Mouse (Mus musculus) layer of hippocampus, postnatal 14 days (tissue): Measurements from ENCODE around the gene Olfr1467. TPM values are rescaled to one million over a fixed set of nuclear protein-coding genes. Genes with fewer than 3 reads are reported as not detected.

Experiments used
- DNase-seq, 2 experiments: peaks; one replicate each; pipeline ENCODE4 v3.0.0; 2021 to 2022; ENCODE audit warnings: low spot score in 2 of 2, mixed read lengths in 1 of 2
- long read RNA-seq, 2 experiments: library from polyadenylated mRNA; stranded (forward); transcript quantifications; one replicate each; pipeline ENCODE4 v2.0.0; 2021
- total RNA-seq, 2 experiments: library from RNA; stranded (reverse); gene quantifications; 2 replicates each; pipeline ENCODE4 v1.2.3; 2021

Gene Olfr1467
- total RNA-seq: not detected
- long read RNA-seq, experiment 1: 0 reads
- long read RNA-seq, experiment 2: 0 reads

GRCm38 (mm10) chr19:13361936-13362335 lies at the start of gene Olfr1467:
TSS of gene Olfr1467 (plus strand) at chr19:13362236.
- no peak for DNase-seq

DNA sequence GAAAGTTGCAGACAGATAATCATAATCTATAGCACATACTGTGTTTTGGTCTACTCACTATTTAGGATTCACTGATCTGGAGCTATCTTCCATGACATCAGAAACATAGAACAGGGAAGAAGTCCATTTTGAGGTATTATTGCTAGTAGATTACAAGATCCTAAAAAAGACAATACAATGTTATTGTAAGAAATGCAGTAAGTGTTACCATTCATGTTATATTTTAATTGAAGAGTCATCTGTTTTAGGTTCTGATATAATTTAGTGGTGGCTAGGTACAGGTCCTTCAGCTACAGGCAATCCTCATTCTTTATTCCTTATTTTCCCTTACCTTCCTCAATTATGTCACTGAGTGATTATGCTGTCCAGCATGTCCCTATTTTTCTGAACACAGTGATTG lies 46.6 kb upstream of the Olfr1467 start, which contains the start of gene Olfr1465:
Gene Olfr1465, minus strand, starts transcription at position 101 of the 400 bp plus-strand sequence.
- no peak for DNase-seq

- DNase-seq: no peak
Observed at GRCm38 (mm10) chr19:13338562-13338961, 23.5 kb upstream of the Olfr1467 start, which contains the start of gene Olfr1466. TSS of gene Olfr1466 (plus strand) at chr19:13338862.

DNA sequence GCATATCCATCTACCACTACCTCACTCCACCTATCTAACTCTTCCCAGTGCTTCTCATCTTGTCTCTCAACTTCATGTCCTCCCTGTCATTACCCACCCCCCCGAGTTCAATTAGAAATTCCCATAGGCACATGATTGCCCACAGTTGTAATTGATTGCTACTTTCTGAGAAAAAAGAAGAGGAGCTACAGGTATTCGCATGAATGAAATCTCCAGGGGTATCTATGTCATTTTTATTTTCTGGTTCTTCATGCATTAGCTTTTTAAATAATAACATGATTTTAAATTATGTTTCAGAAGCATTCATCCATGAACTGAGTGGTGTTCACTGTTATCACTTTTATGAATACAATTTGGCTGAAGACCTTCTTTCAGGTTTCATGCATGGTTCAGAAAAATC lies 45.5 kb downstream of the Olfr1467 start, which contains the start of gene Olfr1469:
Gene Olfr1469, plus strand, starts transcription at position 301 of the 400 bp plus-strand sequence.
- DNase-seq: no peak

Other genes with a start within 250 kb of the Olfr1467 start
- under 1 TPM; 0.09 to 0.10 TPM for gene Olfr1459, start 212.7 kb upstream of the Olfr1467 start, total RNA-seq
- gene Olfr1461, start 199.2 kb upstream of the Olfr1467 start, total RNA-seq: not detected
- not detected for gene Olfr1462, start 176.5 kb upstream of the Olfr1467 start, total RNA-seq
- gene Olfr1463, start 130.9 kb upstream of the Olfr1467 start, total RNA-seq: not detected
- not detected for gene Olfr1465, start 46.7 kb upstream of the Olfr1467 start, total RNA-seq
- not detected for gene Olfr1466, start 23.4 kb upstream of the Olfr1467 start, total RNA-seq
- not detected for gene Olfr1469, start 45.6 kb downstream of the Olfr1467 start, total RNA-seq
- not detected for gene Olfr1471, start 81.2 kb downstream of the Olfr1467 start, total RNA-seq
- not detected for gene Olfr1472, start 93.8 kb downstream of the Olfr1467 start, total RNA-seq
- gene Olfr1474, start 107.3 kb downstream of the Olfr1467 start, total RNA-seq: not detected
- not detected for gene Olfr1475, start 118.0 kb downstream of the Olfr1467 start, total RNA-seq
- gene Olfr1477, start 138.3 kb downstream of the Olfr1467 start, total RNA-seq: not detected
- gene Olfr1480, start 165.7 kb downstream of the Olfr1467 start, total RNA-seq: not detected
- not detected for gene Olfr1484, start 221.3 kb downstream of the Olfr1467 start, total RNA-seq